Mouse (Mus musculus): ENCODE data around the gene Fam20a. TPM values are rescaled to one million over a fixed set of nuclear protein-coding genes. Genes with fewer than 3 reads are reported as not detected.

The Fam20a gene
- polyA plus RNA-seq, 1 experiment from 2014 or later = 4.9 TPM

Other genes starting within 250 kb of the Fam20a start
- 2.9 and 3.7 TPM in 2 replicates for gene Arsg, start 248.9 kb downstream of the Fam20a start, polyA plus RNA-seq (2016; fragmentation: Nextera tagmentation; extraction: Ambion mirVana)
- gene Slc16a6, start 248.7 kb downstream of the Fam20a start, polyA plus RNA-seq (2016; fragmentation: Nextera tagmentation; extraction: Ambion mirVana) = 51.5 and 53.7 TPM in 2 replicates
- 31.7 and 33.5 TPM in 2 replicates for gene Wipi1, start 110.3 kb downstream of the Fam20a start, polyA plus RNA-seq (2016; fragmentation: Nextera tagmentation; extraction: Ambion mirVana)
- 165 and 171 TPM in 2 replicates for gene Prkar1a, start 72.9 kb downstream of the Fam20a start, polyA plus RNA-seq (2016; fragmentation: Nextera tagmentation; extraction: Ambion mirVana)
- gene 1700012B07Rik, start 105.8 kb upstream of the Fam20a start, polyA plus RNA-seq (2016; fragmentation: Nextera tagmentation; extraction: Ambion mirVana) = not detected in 2 replicates

Measured in liver, embryonic 12.5 days (tissue).